Mouse (Mus musculus) heart, adult 9 months (tissue): Measurements from ENCODE around the gene Gm44965.
A peak's percentile ranks its signal among the peaks of the same experiment; 100 is the strongest.

Experiments
- DNase-seq, 2 experiments: peaks; one replicate each; pipeline ENCODE4 v3.0.0; 2022; ENCODE audit warnings: low spot score in 2 of 2

The Gm44965 gene

GRCm38 (mm10) chr6:48623460-48623859, 29.7 kb downstream of the Gm44965 start:
- no peak for DNase-seq

GRCm38 (mm10) chr6:48626464-48626863, 32.7 kb downstream of the Gm44965 start, which contains the start of gene AI854703:
Gene AI854703 (plus strand): TSS chr6:48626764.
- no peak for DNase-seq

GRCm38 (mm10) chr6:48626984-48627383, 33.2 kb downstream of the Gm44965 start:
- DNase-seq: peak; percentile 48 to 67

GRCm38 (mm10) chr6:48627511-48627924, 33.8 kb downstream of the Gm44965 start:
- DNase-seq: peak in 1 of 2 experiments; percentile 11

- DNase-seq: no peak
Measured at GRCm38 (mm10) chr6:48628377-48628776, 34.6 kb downstream of the Gm44965 start.

GRCm38 (mm10) chr6:48628808-48629660, 35.3 kb downstream of the Gm44965 start:
- no peak for DNase-seq

- no peak for DNase-seq
Measured at GRCm38 (mm10) chr6:48629661-48630034, 35.9 kb downstream of the Gm44965 start.

GRCm38 (mm10) chr6:48630831-48631230, 37.1 kb downstream of the Gm44965 start:
- no peak for DNase-seq

GRCm38 (mm10) chr6:48635105-48635504, 41.4 kb downstream of the Gm44965 start:
- DNase-seq: no peak

- peak; percentile 8 to 56 for DNase-seq
Measured at GRCm38 (mm10) chr6:48636515-48636914, 42.8 kb downstream of the Gm44965 start.

GRCm38 (mm10) chr6:48637811-48638500, 44.2 kb downstream of the Gm44965 start:
- peak in 1 of 2 experiments; percentile 15 for DNase-seq

GRCm38 (mm10) chr6:48638553-48638952, 44.8 kb downstream of the Gm44965 start:
- peak; percentile 34 to 49 for DNase-seq

GRCm38 (mm10) chr6:48641391-48641790, 47.6 kb downstream of the Gm44965 start:
- DNase-seq: no peak

GRCm38 (mm10) chr6:48642764-48643292, 49.1 kb downstream of the Gm44965 start:
- DNase-seq: peak; percentile 16 to 43

- peak; percentile 50 to 74 for DNase-seq
Measured at GRCm38 (mm10) chr6:48645660-48646308, 52.0 kb downstream of the Gm44965 start.

- DNase-seq: no peak
Measured at GRCm38 (mm10) chr6:48646309-48646690, 52.6 kb downstream of the Gm44965 start.

GRCm38 (mm10) chr6:48646995-48647394, 53.3 kb downstream of the Gm44965 start, which contains the start of gene Gimap8:
Gene Gimap8 (plus strand): TSS chr6:48647234.
- peak; percentile 66 for DNase-seq

- no peak for DNase-seq
Measured at GRCm38 (mm10) chr6:48647611-48648010, 53.9 kb downstream of the Gm44965 start.

- no peak for DNase-seq
Measured at GRCm38 (mm10) chr6:48648779-48649178, 55.0 kb downstream of the Gm44965 start.

GRCm38 (mm10) chr6:48650041-48650440, 56.3 kb downstream of the Gm44965 start:
- DNase-seq: no peak

GRCm38 (mm10) chr6:48658721-48659120, 65.0 kb downstream of the Gm44965 start:
- no peak for DNase-seq

GRCm38 (mm10) chr6:48664750-48665149, 71.0 kb downstream of the Gm44965 start:
- no peak for DNase-seq
